Mouse (Mus musculus) CH12.LX (cell line): ENCODE data around the gene Sf3a2. TPM values are rescaled to one million over a fixed set of nuclear protein-coding genes. Genes with fewer than 3 reads are reported as not detected.
A peak's percentile ranks its signal among the peaks of the same experiment; 100 is the strongest.

Experiments used
- DNase-seq: peaks from one replicate; pipeline ENCODE4 v3.0.0-alpha.2; 2013; ENCODE audit errors: extremely low read depth
- H3K27ac ChIP-seq: 2 replicates; pipeline ENCODE4 v1.5.1; 2012; ENCODE audit warnings: low read depth, mild to moderate bottlenecking, control low read depth, moderate library complexity; ENCODE audit not compliant: insufficient read depth
- H3K27me3 ChIP-seq: replicated peaks from 2 replicates; pipeline ENCODE3; 2012; ENCODE audit warnings: inconsistent platforms
- H3K36me3 ChIP-seq, 2 experiments: replicated peaks in 1 of 2; 2 replicates each; pipeline versions ENCODE3 to v1.6.1; 2012; ENCODE audit warnings: inconsistent platforms in 1 of 2, low read length in 1 of 2, mild to moderate bottlenecking in 1 of 2, mixed read lengths in 1 of 2, moderate library complexity in 1 of 2; ENCODE audit not compliant: control insufficient read depth in 1 of 2, insufficient read depth in 1 of 2
- H3K4me1 ChIP-seq, 2 experiments: 2 replicates each; pipeline ENCODE4 v1.6.1; 2012; ENCODE audit warnings: inconsistent platforms in 1 of 2, moderate library complexity in 1 of 2; ENCODE audit not compliant: insufficient read depth in 2 of 2, control insufficient read depth in 1 of 2
- H3K4me2 ChIP-seq: 2 replicates; pipeline ENCODE4 v1.6.1; 2012; ENCODE audit warnings: low read depth, mild to moderate bottlenecking, control low read depth; ENCODE audit not compliant: poor library complexity, insufficient read depth, severe bottlenecking
- H3K4me3 ChIP-seq, 3 experiments: fragments of 150-350 bp in 1 of 3; sonication (generic) in 1 of 3; replicated peaks in 1 of 3; 2 replicates each; pipeline versions ENCODE3 to v1.5.1; 2011 to 2012; ENCODE audit warnings: low read depth in 2 of 3, low read length in 2 of 3, mild to moderate bottlenecking in 2 of 3, moderate library complexity in 2 of 3, control low read depth in 1 of 3, improper control_type of control experiment in 1 of 3, inconsistent platforms in 1 of 3, mixed read lengths in 1 of 3; ENCODE audit not compliant: poor library complexity in 1 of 3
- H3K79me2 ChIP-seq: replicated peaks from 2 replicates; pipeline ENCODE4 v1.6.1; 2012; ENCODE audit warnings: mild to moderate bottlenecking, moderate library complexity; ENCODE audit not compliant: control insufficient read depth, poor library complexity, insufficient read depth, severe bottlenecking; ENCODE audit errors: extremely low read depth
- H3K9ac ChIP-seq: 2 replicates; pipeline ENCODE4 v1.6.1; 2012; ENCODE audit warnings: low read depth, mild to moderate bottlenecking, control low read depth, moderate library complexity; ENCODE audit not compliant: insufficient read depth
- H3K9me3 ChIP-seq: replicated peaks from 2 replicates; pipeline ENCODE3; 2012; ENCODE audit warnings: low read length, inconsistent platforms, mixed read lengths
- BHLHE40 ChIP-seq: IDR thresholded peaks from 2 replicates; pipeline ENCODE4 v1.6.1; 2011; ENCODE audit warnings: mild to moderate bottlenecking, low read depth, low read length, improper control_type of control experiment
- CHD2 ChIP-seq: IDR thresholded peaks from 2 replicates; pipeline ENCODE4 v1.6.1; 2011; ENCODE audit warnings: low read length, improper control_type of control experiment
- ELF1 ChIP-seq: IDR thresholded peaks from 2 replicates; pipeline ENCODE4 v1.6.1; 2014; ENCODE audit warnings: low read depth, mild to moderate bottlenecking, inconsistent platforms, low read length, improper control_type of control experiment
- HCFC1 ChIP-seq: IDR thresholded peaks from 2 replicates; pipeline ENCODE4 v1.6.1; 2012; ENCODE audit warnings: low read depth, mild to moderate bottlenecking, inconsistent platforms, low read length, improper control_type of control experiment
- JUND ChIP-seq: conservative IDR thresholded peaks from 2 replicates; pipeline ENCODE4 v1.6.1; 2011; ENCODE audit warnings: low read depth, low read length, improper control_type of control experiment
- MAX ChIP-seq: IDR thresholded peaks from 2 replicates; pipeline ENCODE4 v1.6.1; 2011; ENCODE audit warnings: low read length, improper control_type of control experiment
- MXI1 ChIP-seq: IDR thresholded peaks from 2 replicates; pipeline ENCODE4 v1.6.1; 2011; ENCODE audit warnings: mild to moderate bottlenecking, low read depth, low read length, improper control_type of control experiment
- MYC ChIP-seq: IDR thresholded peaks from 2 replicates; pipeline ENCODE4 v1.6.1; 2011; ENCODE audit warnings: low read depth, mild to moderate bottlenecking, improper control_type of control experiment, low read length
- NELFE ChIP-seq: IDR thresholded peaks from 2 replicates; pipeline ENCODE4 v1.6.1; 2011; ENCODE audit warnings: low read depth, low read length, improper control_type of control experiment
- PAX5 ChIP-seq: IDR thresholded peaks from 2 replicates; pipeline ENCODE4 v1.6.1; 2012; ENCODE audit warnings: low read length, inconsistent platforms, mixed read lengths
- POLR2A ChIP-seq: IDR thresholded peaks from 2 replicates; pipeline ENCODE4 v1.6.1; 2011; ENCODE audit warnings: low read depth, mild to moderate bottlenecking, improper control_type of control experiment, low read length
- USF2 ChIP-seq: conservative IDR thresholded peaks from 2 replicates; pipeline ENCODE4 v1.6.1; 2011; ENCODE audit warnings: low read depth, low read length, improper control_type of control experiment
- ZC3H11A ChIP-seq: IDR thresholded peaks from 2 replicates; pipeline ENCODE4 v1.6.1; 2012; ENCODE audit warnings: low read depth, mild to moderate bottlenecking, inconsistent platforms, low read length, improper control_type of control experiment
- dilution Hi-C: fragments of 300-500 bp; cut with MboI; formaldehyde crosslinking; loops from 2 replicates; pipeline ENCODE4 v1.14.3; 2020; ENCODE audit warnings: low sequenced_read_pairs; ENCODE audit not compliant: extremely low pct_unique_long_range_greater_than_20kb, extremely low pct_ligation_motif_present
- in situ Hi-C: fragments of 300-500 bp; cut with MboI; formaldehyde crosslinking; loops from 3 replicates; pipeline ENCODE4 v1.14.3; 2019; ENCODE audit warnings: low sequenced_read_pairs, low pct_ligation_motif_present, low pct_unique_long_range_greater_than_20kb, mixed read lengths
- polyA plus RNA-seq: library from polyadenylated mRNA; unstranded; fragments of >175 nt; gene quantifications from 2 replicates; pipeline ENCODE4 v1.2.1, GENCODE M21; 2012; ENCODE audit warnings: low read depth; ENCODE audit not compliant: insufficient read length
- total RNA-seq, 2 experiments: library from RNA; depleted of rRNA; stranded (reverse); fragments of 300-350 nt in 1 of 2; fragments of >200 nt in 1 of 2; gene quantifications; 2 replicates each; pipeline ENCODE4 v1.2.3; 2012 to 2014

Sf3a2 gene
- total and polyA plus RNA-seq, 3 experiments, result 12.4 to 153 (median 29.0) TPM

DNA sequence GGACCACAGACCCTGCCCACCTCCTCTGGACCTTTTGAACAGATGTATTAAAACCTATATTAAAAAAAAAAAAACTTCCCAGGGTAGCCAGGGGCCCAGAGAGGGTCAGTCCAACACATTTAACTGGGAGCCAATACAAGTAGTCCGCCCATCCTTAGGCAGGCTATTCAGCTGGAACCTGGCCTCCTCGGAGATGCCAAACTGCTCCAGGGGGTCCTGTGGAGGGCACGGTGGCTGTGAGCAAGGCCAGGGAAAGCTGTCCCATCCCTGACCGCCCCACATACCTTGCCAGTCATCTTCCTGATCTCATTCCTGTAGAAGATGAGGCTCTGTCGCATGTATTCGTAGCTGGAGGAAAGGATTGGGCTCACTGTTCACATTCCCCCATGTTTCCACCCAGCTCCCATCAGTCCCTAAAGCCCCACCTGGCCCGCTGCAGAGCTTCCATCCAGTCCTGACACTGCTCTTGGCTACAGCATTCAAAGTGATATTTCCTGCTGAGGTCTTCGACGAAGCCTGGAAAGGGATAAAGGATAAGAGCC lies 1.6 kb upstream of the Sf3a2 start:
- in situ Hi-C loops, result loop anchor here (5.0 kb wide), 1 partner anchor 34 kb away; no protein-coding TSS in a partner anchor
- Histone ChIP-seq H3K9me3 (no peaks in the 10 kb centered on the region), H3K4me3 (peak overlapping the region in 1 of 3 experiments; percentile 87), H3K4me2 (peak overlapping the region; percentile 75), H3K4me1 (peaks cover 10 to 33% of the 10 kb centered on the region in 2 experiments), H3K27me3 (no peaks in the 10 kb centered on the region), H3K79me2 (peaks cover 42% of the 10 kb centered on the region), H3K27ac (no peak overlapping the region), H3K36me3 (peaks cover 52 to 68% of the 10 kb centered on the region in 2 experiments), H3K9ac (no peak overlapping the region)
- dilution Hi-C loops, result no loop called here
- no peak for TF ChIP-seq PAX5
- peak; percentile 32; the same call in 1 of the 2 replicates for TF ChIP-seq POLR2A
- TF ChIP-seq CHD2, result no peak
- no peak for TF ChIP-seq USF2
- no peak for TF ChIP-seq ZC3H11A
- TF ChIP-seq, all 38 proteins: peak for 1
- DNase-seq, result no peak

DNA sequence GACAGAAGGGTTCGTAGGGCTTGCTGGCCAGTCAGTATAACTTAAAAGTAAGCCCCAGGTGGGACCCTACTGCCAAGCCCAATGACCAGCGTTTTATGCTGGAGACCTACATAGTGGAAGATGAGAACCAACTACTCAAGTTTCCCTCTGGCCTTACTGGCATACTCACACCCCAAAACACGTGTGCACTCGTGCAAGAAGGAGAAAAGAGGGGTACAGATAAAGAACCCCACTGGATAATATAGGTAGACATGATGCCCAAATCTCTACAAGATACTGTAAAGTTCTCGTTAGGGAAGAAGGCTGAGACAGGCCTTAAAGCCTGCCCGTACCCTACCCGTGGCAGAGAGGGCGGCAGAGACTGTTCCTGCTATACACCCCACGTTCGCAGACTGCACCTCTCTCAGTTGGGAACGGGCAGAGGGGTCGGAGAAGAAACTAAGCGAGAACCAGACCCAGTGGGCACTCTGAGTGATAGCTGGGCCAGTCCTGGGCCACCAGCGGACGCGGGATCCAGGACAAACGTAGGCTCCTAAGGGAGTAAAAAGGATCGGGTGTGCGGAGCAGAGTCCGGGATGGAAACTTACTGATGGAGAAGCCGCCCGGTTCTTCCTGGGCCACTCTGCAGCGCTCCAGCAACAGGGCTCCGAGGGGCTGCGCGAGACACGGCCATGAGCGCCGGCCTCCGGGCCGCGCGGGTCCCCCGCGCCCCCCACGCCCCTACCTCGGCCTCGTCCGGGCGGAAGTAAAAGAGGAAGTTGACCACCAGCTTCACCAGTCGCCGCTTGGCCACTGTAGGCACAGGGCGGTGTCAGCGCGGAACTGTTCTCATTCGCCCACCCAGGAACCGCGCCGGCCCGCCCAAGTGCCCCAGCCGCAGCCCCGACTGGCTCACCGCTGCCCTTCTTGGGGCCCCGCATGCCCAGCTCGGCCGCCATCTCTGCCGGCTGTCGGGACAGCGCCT lies 530 bp upstream of the Sf3a2 start:
- no peaks in the 10 kb centered on the region for H3K27me3 ChIP-seq
- DNase-seq, result peak; percentile 52
- TF ChIP-seq HCFC1, result peak; percentile 65
- no peak for TF ChIP-seq JUND
- TF ChIP-seq MYC, result 0 out of 2 replicates have a peak, but pooled peaks have one; percentile 28
- TF ChIP-seq BHLHE40, result 0 out of 2 replicates have a peak, but pooled peaks have one; percentile 17
- no peak for TF ChIP-seq NELFE
- TF ChIP-seq MXI1, result 0 out of 2 replicates have a peak, but pooled peaks have one; percentile 3
- TF ChIP-seq ELF1, result peak; percentile 61
- 0 out of 2 replicates have a peak, but pooled peaks have one; percentile 20 for TF ChIP-seq MAX
- H3K4me3 ChIP-seq, result peak overlapping the region; percentile 68 to 94 (median 87)
- H3K27ac ChIP-seq, result peak overlapping the region; percentile 91
- no peaks in the 10 kb centered on the region for H3K9me3 ChIP-seq
- peaks cover 10 to 33% of the 10 kb centered on the region in 2 experiments for H3K4me1 ChIP-seq
- peaks cover 47% of the 10 kb centered on the region for H3K79me2 ChIP-seq
- in situ Hi-C loops, result loop anchor here (5.0 kb wide), 1 partner anchor 35 kb away; no protein-coding TSS in a partner anchor
- peak overlapping the region; percentile 89 for H3K9ac ChIP-seq
- H3K36me3 ChIP-seq, result peaks cover 52 to 68% of the 10 kb centered on the region in 2 experiments
- dilution Hi-C loops, result no loop called here
- peak overlapping the region; percentile 75 for H3K4me2 ChIP-seq
